Mouse (Mus musculus) myocyte (in vitro differentiated cells): ENCODE measurements around the gene Erlin1.

Source experiments
- CEBPB ChIP-seq: IDR thresholded peaks from 2 replicates; pipeline ENCODE4 v1.6.1; 2011; ENCODE audit warnings: mild to moderate bottlenecking, moderate library complexity; ENCODE audit not compliant: poor library complexity, insufficient read depth, severe bottlenecking
- POLR2AphosphoS2 ChIP-seq: IDR thresholded peaks from one replicate; pipeline ENCODE4 v1.6.1; 2011; ENCODE audit warnings: low read depth, control low read depth; ENCODE audit not compliant: insufficient read length

- TF ChIP-seq CEBPB (no peak), POLR2AphosphoS2 (no peak)
Measured at GRCm38 (mm10) chr19:44055173-44055826, 14.3 kb downstream of the Erlin1 start.
